In the genomic region with DNA sequence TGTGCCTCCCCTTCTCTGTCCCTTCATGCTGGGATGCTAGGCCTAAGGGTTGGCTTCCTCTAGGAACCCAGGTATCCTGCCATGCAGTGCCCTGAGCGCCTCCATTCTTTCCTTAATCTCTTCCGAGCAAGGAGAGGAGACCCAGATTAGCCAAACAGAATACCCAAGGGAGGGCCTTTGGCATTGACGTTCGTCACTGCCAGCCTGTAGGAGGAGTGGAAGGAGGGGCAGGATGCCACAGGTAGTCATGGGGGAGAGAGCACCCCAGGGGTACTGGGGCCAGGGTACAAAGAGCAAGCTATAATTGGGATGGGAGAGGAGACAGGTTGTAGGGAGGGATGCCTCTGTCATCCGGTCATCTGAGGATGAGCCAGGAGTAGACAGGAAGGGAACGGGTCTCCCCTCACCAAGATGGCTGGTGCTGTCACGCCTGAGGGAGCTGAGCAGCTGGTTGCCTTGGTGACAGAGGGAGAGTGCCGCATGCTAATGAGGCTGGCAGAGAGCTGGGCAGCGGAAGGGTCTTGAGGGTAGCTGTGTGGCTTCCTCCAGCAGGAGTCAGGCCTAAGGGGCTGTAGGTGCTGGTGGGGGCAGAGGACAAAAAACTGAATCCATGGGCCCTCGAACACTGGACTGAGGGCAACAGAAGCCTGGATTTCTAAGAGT, we compare ENCODE assay signal across 11 mouse cellular contexts. TPM values are rescaled to one million over a fixed set of nuclear protein-coding genes. Genes with fewer than 3 reads are reported as not detected.
DNase-seq lines count a peak whose midpoint lies in the region; ATAC-seq lines count a peak whose summit lies in the region.
"Had no signal": no experiment of that assay in that cellular context is flagged by ENCODE, and none has a peak within 500 bp of the region (broad histone marks: within the 10 kb centered on the region; RNA-seq: fewer than 3 reads in every experiment).

No protein-coding gene starts in this region.

- peaks cover 19% of the 10 kb centered on the region for H3K4me1 ChIP-seq in hindbrain, embryonic 11.5 days (replicated peaks; ENCODE audit: control insufficient read depth, insufficient read depth, low read length)
- peaks cover 15% of the 10 kb centered on the region for H3K4me1 ChIP-seq in neural tube, embryonic 11.5 days (ENCODE audit: control insufficient read depth, insufficient read depth, low read length)
- H3K4me1 ChIP-seq in liver, embryonic 12.5 days = peaks cover 25% of the 10 kb centered on the region

- H3K4me3 ChIP-seq in hindbrain, embryonic 11.5 days (ENCODE audit: low read depth, low read length) = no peak overlapping the region
- no peak overlapping the region for H3K4me3 ChIP-seq in neural tube, embryonic 11.5 days (ENCODE audit: low read depth, low read length)
- no peak overlapping the region for H3K4me3 ChIP-seq in liver, embryonic 12.5 days
- H3K4me3 ChIP-seq: heart, embryonic 13.5 days had no signal

- peak; percentile 64 to 73 for DNase-seq in left cerebral cortex, postnatal 10 days (ENCODE audit: extremely low spot score in 1 of 2, low spot score in 2 of 2)
- no peak for DNase-seq in left cerebral cortex, postnatal 36 days (ENCODE audit: low spot score in 2 of 2)
- DNase-seq in embryo, embryonic 11 days = peak; percentile 79
- DNase-seq in hindbrain, embryonic 11.5 days (ENCODE audit: low spot score) = peak; percentile 85
- DNase-seq in neural tube, embryonic 11.5 days (ENCODE audit: low spot score) = peak; percentile 83
- DNase-seq in layer of hippocampus, adult 8-10 months (ENCODE audit: low spot score in 2 of 2) = no peak
- no peak for DNase-seq in adipocyte (ENCODE audit: low spot score)
- DNase-seq: kidney, adult 2 months; liver, postnatal 0 days had no signal

- peaks cover 2% of the 10 kb centered on the region; the same call in 1 of the 2 replicates for H3K27me3 ChIP-seq in hindbrain, embryonic 11.5 days (ENCODE audit: control insufficient read depth, insufficient read depth, low read length)
- H3K27me3 ChIP-seq in neural tube, embryonic 11.5 days (ENCODE audit: control insufficient read depth, insufficient read depth, low read length) = no peaks in the 10 kb centered on the region
- peaks cover 79% of the 10 kb centered on the region for H3K27me3 ChIP-seq in liver, embryonic 12.5 days (replicated peaks)

- H3K36me3 ChIP-seq in hindbrain, embryonic 11.5 days (ENCODE audit: control insufficient read depth, insufficient read depth, low read length) = no peaks in the 10 kb centered on the region
- H3K36me3 ChIP-seq in neural tube, embryonic 11.5 days (ENCODE audit: control insufficient read depth, insufficient read depth, low read length) = no peaks in the 10 kb centered on the region
- H3K36me3 ChIP-seq in liver, embryonic 12.5 days = no peaks in the 10 kb centered on the region
- H3K36me3 ChIP-seq: heart, embryonic 13.5 days had no signal

- WGBS in hindbrain, embryonic 11.5 days = 20% methylated on average over 10 of the region's 10 CpGs
- WGBS in neural tube, embryonic 11.5 days = 22% methylated on average over 10 of the region's 10 CpGs
- 61% methylated on average over 10 of the region's 10 CpGs for WGBS in liver, embryonic 12.5 days (ENCODE audit: insufficient replicate concordance)

- ATAC-seq in hindbrain, embryonic 11.5 days (ENCODE audit: low FRiP score) = peak; percentile 90
- ATAC-seq in neural tube, embryonic 11.5 days (ENCODE audit: insufficient read depth, low FRiP score, low TSS enrichment) = peak; percentile 93
- no peak for ATAC-seq in liver, embryonic 12.5 days
- ATAC-seq: liver, postnatal 0 days had no signal

- H3K9me3 ChIP-seq in hindbrain, embryonic 11.5 days (ENCODE audit: control insufficient read depth, low read length) = no peaks in the 10 kb centered on the region
- H3K9me3 ChIP-seq in neural tube, embryonic 11.5 days (ENCODE audit: control insufficient read depth, low read length) = no peaks in the 10 kb centered on the region
- no peaks in the 10 kb centered on the region for H3K9me3 ChIP-seq in liver, embryonic 12.5 days (replicated peaks)
- H3K9me3 ChIP-seq: heart, embryonic 13.5 days had no signal

- H3K4me2 ChIP-seq in hindbrain, embryonic 11.5 days (replicated peaks; ENCODE audit: low read depth, low read length) = peak overlapping the region; percentile 32
- no peak overlapping the region for H3K4me2 ChIP-seq in neural tube, embryonic 11.5 days (ENCODE audit: low read depth)
- no peak overlapping the region for H3K4me2 ChIP-seq in liver, embryonic 12.5 days
- H3K4me2 ChIP-seq: heart, embryonic 13.5 days had no signal

- intact Hi-C loops in left cerebral cortex, postnatal 10 days (cut with DNase I) = no loop called here
- intact Hi-C loops in left cerebral cortex, postnatal 36 days (cut with DNase I) = no loop called here

- peak overlapping the region; percentile 72 for H3K27ac ChIP-seq in hindbrain, embryonic 11.5 days (ENCODE audit: low read depth, low read length)
- no peak overlapping the region for H3K27ac ChIP-seq in neural tube, embryonic 11.5 days (ENCODE audit: low read depth, low read length)
- no peak overlapping the region for H3K27ac ChIP-seq in liver, embryonic 12.5 days
- H3K27ac ChIP-seq: heart, embryonic 13.5 days had no signal

- peak overlapping the region; percentile 42; the same call in 1 of the 2 replicates for H3K9ac ChIP-seq in hindbrain, embryonic 11.5 days (ENCODE audit: low read depth, low read length)
- 0 out of 2 replicates have a peak overlapping the region, but pooled peaks have one; percentile 5 for H3K9ac ChIP-seq in neural tube, embryonic 11.5 days (ENCODE audit: low read length)
- H3K9ac ChIP-seq in liver, embryonic 12.5 days = no peak overlapping the region
- H3K9ac ChIP-seq: heart, embryonic 13.5 days; liver, postnatal 0 days had no signal

RNA-seq across cellular contexts. Expression of a gene that starts 27.4 kb away (rescaled TPM):
- total RNA-seq in left cerebral cortex, postnatal 10 days (2021) = 100 to 1,000 TPM; 809 to 835 TPM
- total RNA-seq in left cerebral cortex, postnatal 36 days (2021) = 100 to 1,000 TPM; 635 to 658 TPM
- polyA plus RNA-seq in hindbrain, embryonic 11.5 days (2014; fragmentation: Nextera tagmentation; extraction: Ambion mirVana) = 13.6 and 14.3 TPM in 2 replicates
- polyA plus RNA-seq in neural tube, embryonic 11.5 days (2014; fragmentation: Nextera tagmentation; extraction: Ambion mirVana) = 13.4 and 14.5 TPM in 2 replicates
- total RNA-seq in layer of hippocampus, adult 8-10 months (2022) = 100 to 1,000 TPM; 348 to 441 (median 390) TPM
- 0.83 and 0.85 TPM in 2 replicates for polyA plus RNA-seq in liver, embryonic 12.5 days (2016; fragmentation: Nextera tagmentation; extraction: Ambion mirVana)

RNA-seq across cellular contexts. Expression of a gene that starts 46.8 kb away (rescaled TPM):
- total RNA-seq in left cerebral cortex, postnatal 10 days (2021) = 100 to 1,000 TPM; 179 to 190 TPM
- total RNA-seq in left cerebral cortex, postnatal 36 days (2021) = 10 to 100 TPM; 47.5 to 72.6 TPM
- polyA plus RNA-seq in hindbrain, embryonic 11.5 days (2014; fragmentation: Nextera tagmentation; extraction: Ambion mirVana) = 16.0 and 18.0 TPM in 2 replicates
- polyA plus RNA-seq in neural tube, embryonic 11.5 days (2014; fragmentation: Nextera tagmentation; extraction: Ambion mirVana) = 17.6 and 20.3 TPM in 2 replicates
- 10 to 100 TPM; 35.0 to 44.1 (median 40.9) TPM for total RNA-seq in layer of hippocampus, adult 8-10 months (2022)
- 97.8 and 106 TPM in 2 replicates for polyA plus RNA-seq in liver, embryonic 12.5 days (2016; fragmentation: Nextera tagmentation; extraction: Ambion mirVana)

Comparison
In these comparisons a context has a peak if more than half of its experiments do, and no peak if none do; other contexts are left out.
1. DNase-seq: peak in left cerebral cortex, postnatal 10 days (2 of 2), embryo, embryonic 11 days (single experiment), hindbrain, embryonic 11.5 days (single experiment) and neural tube, embryonic 11.5 days (single experiment); none in left cerebral cortex, postnatal 36 days (0 of 2), layer of hippocampus, adult 8-10 months (0 of 2) and adipocyte (single experiment).